Mouse (Mus musculus): ENCODE results near the gene Cebpg. TPM values are rescaled to one million over a fixed set of nuclear protein-coding genes. Genes with fewer than 3 reads are reported as not detected.

Gene Cebpg
- polyA plus RNA-seq (2014; fragmentation: Nextera tagmentation; extraction: Ambion mirVana) = 28.3 and 30.8 TPM in 2 replicates

GRCm38 (mm10) chr7:35056436-35056864, at the start of gene Cebpg:
TSS of gene Cebpg (minus strand) at chr7:35056573.
- no peaks in the 10 kb centered on the region for H3K9me3 ChIP-seq (ENCODE audit: control insufficient read depth, low read length)
- under 1% methylated on average over 47 of the region's 53 CpGs for WGBS
- DNase-seq (ENCODE audit: low spot score) (peak; percentile 94), ATAC-seq (ENCODE audit: low FRiP score) (peak; percentile 98)
- peak within 1 kb of the TSS; percentile 82 for H3K4me2 ChIP-seq (replicated peaks)
- H3K27ac ChIP-seq = peak within 1 kb of the TSS; percentile 91
- H3K4me3 ChIP-seq (replicated peaks; ENCODE audit: low read length) = peak within 1 kb of the TSS; percentile 69
- H3K36me3 ChIP-seq (replicated peaks; ENCODE audit: control insufficient read depth, insufficient read depth) = no peaks in the 10 kb centered on the region
- H3K27me3 ChIP-seq (ENCODE audit: control insufficient read depth, insufficient read depth, low read length) = no peaks in the 10 kb centered on the region
- H3K4me1 ChIP-seq (replicated peaks; ENCODE audit: control insufficient read depth, insufficient read depth, low read length) = peaks cover 11% of the 10 kb centered on the region
- H3K9ac ChIP-seq = peak within 1 kb of the TSS; percentile 76

- WGBS = 92% methylated on average over 4 of the region's 4 CpGs
- no peak overlapping the region for H3K27ac ChIP-seq
These were observed 43.2 kb upstream of the Cebpg start for GRCm38 (mm10) chr7:35099528-35099927.

GRCm38 (mm10) chr7:35098777-35099176, 42.4 kb upstream of the Cebpg start:
- H3K4me2 ChIP-seq (replicated peaks) = no peak overlapping the region
- no peaks in the 10 kb centered on the region for H3K36me3 ChIP-seq (replicated peaks; ENCODE audit: control insufficient read depth, insufficient read depth)
- H3K9me3 ChIP-seq (ENCODE audit: control insufficient read depth, low read length) = 0 out of 2 replicates have a peak, but pooled peaks cover 4% of the 10 kb centered on the region
- no peaks in the 10 kb centered on the region for H3K27me3 ChIP-seq (ENCODE audit: control insufficient read depth, insufficient read depth, low read length)
- no peak overlapping the region for H3K4me3 ChIP-seq (replicated peaks; ENCODE audit: low read length)
- 80% methylated on average over 4 of the region's 4 CpGs for WGBS
- no peak for DNase-seq (ENCODE audit: low spot score)
- H3K4me1 ChIP-seq (replicated peaks; ENCODE audit: control insufficient read depth, insufficient read depth, low read length) = no peaks in the 10 kb centered on the region
- H3K9ac ChIP-seq = no peak overlapping the region
- no peak overlapping the region for H3K27ac ChIP-seq
- no peak for ATAC-seq (ENCODE audit: low FRiP score)

More at GRCm38 (mm10) chr7:35099528-35099927, 43.2 kb upstream of the Cebpg start:
- Histone ChIP-seq H3K36me3 (replicated peaks; ENCODE audit: control insufficient read depth, insufficient read depth) (no peaks in the 10 kb centered on the region), H3K27me3 (ENCODE audit: control insufficient read depth, insufficient read depth, low read length) (no peaks in the 10 kb centered on the region), H3K4me1 (replicated peaks; ENCODE audit: control insufficient read depth, insufficient read depth, low read length) (no peaks in the 10 kb centered on the region), H3K4me3 (replicated peaks; ENCODE audit: low read length) (no peak overlapping the region), H3K4me2 (replicated peaks) (no peak overlapping the region), H3K9me3 (ENCODE audit: control insufficient read depth, low read length) (0 out of 2 replicates have a peak, but pooled peaks cover 4% of the 10 kb centered on the region), H3K9ac (no peak overlapping the region)
- ATAC-seq (ENCODE audit: low FRiP score) (no peak), DNase-seq (ENCODE audit: low spot score) (no peak)

- Histone ChIP-seq H3K27me3 (ENCODE audit: control insufficient read depth, insufficient read depth, low read length) (no peaks in the 10 kb centered on the region), H3K9me3 (ENCODE audit: control insufficient read depth, low read length) (no peaks in the 10 kb centered on the region), H3K4me1 (replicated peaks; ENCODE audit: control insufficient read depth, insufficient read depth, low read length) (no peaks in the 10 kb centered on the region), H3K27ac (no peak overlapping the region), H3K4me3 (replicated peaks; ENCODE audit: low read length) (no peak overlapping the region), H3K9ac (no peak overlapping the region), H3K4me2 (replicated peaks) (no peak overlapping the region), H3K36me3 (replicated peaks; ENCODE audit: control insufficient read depth, insufficient read depth) (no peaks in the 10 kb centered on the region)
- DNase-seq (ENCODE audit: low spot score) = no peak
- WGBS = 85% methylated on average over 9 of the region's 9 CpGs
- no peak for ATAC-seq (ENCODE audit: low FRiP score)
These were observed 38.8 kb upstream of the Cebpg start for GRCm38 (mm10) chr7:35094975-35095678.

- 86% methylated on average over 5 of the region's 5 CpGs for WGBS
- Histone ChIP-seq H3K4me2 (replicated peaks) (no peak overlapping the region), H3K4me3 (replicated peaks; ENCODE audit: low read length) (no peak overlapping the region), H3K9ac (no peak overlapping the region), H3K36me3 (replicated peaks; ENCODE audit: control insufficient read depth, insufficient read depth) (no peaks in the 10 kb centered on the region), H3K9me3 (ENCODE audit: control insufficient read depth, low read length) (no peaks in the 10 kb centered on the region), H3K27me3 (ENCODE audit: control insufficient read depth, insufficient read depth, low read length) (no peaks in the 10 kb centered on the region), H3K27ac (no peak overlapping the region), H3K4me1 (replicated peaks; ENCODE audit: control insufficient read depth, insufficient read depth, low read length) (peaks cover 19% of the 10 kb centered on the region)
- DNase-seq (ENCODE audit: low spot score) (no peak), ATAC-seq (ENCODE audit: low FRiP score) (no peak)
These were observed 34.2 kb upstream of the Cebpg start for GRCm38 (mm10) chr7:35090550-35090949.

GRCm38 (mm10) chr7:35086271-35086861, 30.0 kb upstream of the Cebpg start:
- H3K27ac ChIP-seq = no peak overlapping the region
- H3K9ac ChIP-seq = no peak overlapping the region; the same call in 1 of the 2 replicates
- 1% methylated on average over 21 of the region's 21 CpGs for whole genome bisulfite sequencing

GRCm38 (mm10) chr7:35084565-35085360, 28.4 kb upstream of the Cebpg start:
- Histone ChIP-seq H3K4me1 (replicated peaks; ENCODE audit: control insufficient read depth, insufficient read depth, low read length) (peaks cover 19% of the 10 kb centered on the region), H3K4me3 (replicated peaks; ENCODE audit: low read length) (no peak overlapping the region), H3K4me2 (replicated peaks) (no peak overlapping the region), H3K9ac (no peak overlapping the region), H3K27ac (no peak overlapping the region), H3K27me3 (ENCODE audit: control insufficient read depth, insufficient read depth, low read length) (no peaks in the 10 kb centered on the region), H3K36me3 (replicated peaks; ENCODE audit: control insufficient read depth, insufficient read depth) (no peaks in the 10 kb centered on the region), H3K9me3 (ENCODE audit: control insufficient read depth, low read length) (no peaks in the 10 kb centered on the region)
- DNase-seq (ENCODE audit: low spot score) = no peak
- no peak for ATAC-seq (ENCODE audit: low FRiP score)
- WGBS = 78% methylated on average over 12 of the region's 12 CpGs

More at GRCm38 (mm10) chr7:35086271-35086861, 30.0 kb upstream of the Cebpg start:
- Histone ChIP-seq H3K4me3 (replicated peaks; ENCODE audit: low read length) (peak overlapping the region; percentile 19), H3K27me3 (ENCODE audit: control insufficient read depth, insufficient read depth, low read length) (no peaks in the 10 kb centered on the region), H3K36me3 (replicated peaks; ENCODE audit: control insufficient read depth, insufficient read depth) (no peaks in the 10 kb centered on the region), H3K4me1 (replicated peaks; ENCODE audit: control insufficient read depth, insufficient read depth, low read length) (peaks cover 19% of the 10 kb centered on the region), H3K4me2 (replicated peaks) (peak overlapping the region; percentile 40), H3K9me3 (ENCODE audit: control insufficient read depth, low read length) (no peaks in the 10 kb centered on the region)
- peak; percentile 79; the same call in 1 of the 2 replicates for ATAC-seq (ENCODE audit: low FRiP score)
- DNase-seq (ENCODE audit: low spot score) = peak; percentile 70

GRCm38 (mm10) chr7:35081406-35082104, 25.2 kb upstream of the Cebpg start:
- H3K27ac ChIP-seq = no peak overlapping the region
- no peaks in the 10 kb centered on the region for H3K9me3 ChIP-seq (ENCODE audit: control insufficient read depth, low read length)
- H3K4me3 ChIP-seq (replicated peaks; ENCODE audit: low read length) = no peak overlapping the region
- no peak overlapping the region for H3K9ac ChIP-seq
- DNase-seq (ENCODE audit: low spot score) (no peak), ATAC-seq (ENCODE audit: low FRiP score) (no peak)
- H3K27me3 ChIP-seq (ENCODE audit: control insufficient read depth, insufficient read depth, low read length) = no peaks in the 10 kb centered on the region
- no peaks in the 10 kb centered on the region for H3K36me3 ChIP-seq (replicated peaks; ENCODE audit: control insufficient read depth, insufficient read depth)
- 86% methylated on average over 9 of the region's 9 CpGs for WGBS
- peaks cover 9% of the 10 kb centered on the region for H3K4me1 ChIP-seq (replicated peaks; ENCODE audit: control insufficient read depth, insufficient read depth, low read length)
- H3K4me2 ChIP-seq (replicated peaks) = no peak overlapping the region

Data from hindbrain, embryonic 14.5 days (tissue).